Mouse (Mus musculus) limb, embryonic 11.5 days (tissue): ENCODE measurements around the gene Actg1. TPM values are rescaled to one million over a fixed set of nuclear protein-coding genes. Genes with fewer than 3 reads are reported as not detected.

ENCODE experiments used
- ATAC-seq: fragments of 200-750 bp; cut with Nextera tagmentation; 2 replicates; pipeline ENCODE4 v1.8.0; 2017; ENCODE audit warnings: low read depth; ENCODE audit not compliant: insufficient number of reproducible peaks, low FRiP score, low TSS enrichment
- DNase-seq: peaks from one replicate; pipeline ENCODE4 v3.0.0-alpha.2; 2015; ENCODE audit warnings: low spot score
- H3K27ac ChIP-seq: fragments of 300-500 bp; sonication (generic); replicated peaks from 2 replicates; pipeline ENCODE4 v1.5.1; 2014; ENCODE audit warnings: low read depth, mild to moderate bottlenecking, low read length
- H3K27me3 ChIP-seq: fragments of 300-500 bp; sonication (generic); 2 replicates; pipeline ENCODE4 v1.6.1; 2014; ENCODE audit warnings: mild to moderate bottlenecking, low read length, mixed read lengths; ENCODE audit not compliant: control insufficient read depth, insufficient read depth
- H3K36me3 ChIP-seq: fragments of 300-500 bp; sonication (generic); 2 replicates; pipeline ENCODE4 v1.6.1; 2014; ENCODE audit warnings: mild to moderate bottlenecking, low read length, moderate library complexity, mixed read lengths; ENCODE audit not compliant: control insufficient read depth, insufficient read depth
- H3K4me1 ChIP-seq: fragments of 300-500 bp; sonication (generic); 2 replicates; pipeline ENCODE4 v1.6.1; 2014; ENCODE audit warnings: low read length, mixed read lengths; ENCODE audit not compliant: control insufficient read depth, insufficient read depth
- H3K4me2 ChIP-seq: fragments of 300-500 bp; sonication (generic); 2 replicates; pipeline ENCODE4 v1.6.1; 2014; ENCODE audit warnings: low read depth, mild to moderate bottlenecking, moderate library complexity; ENCODE audit not compliant: severe bottlenecking
- H3K4me3 ChIP-seq: fragments of 300-500 bp; sonication (generic); 2 replicates; pipeline ENCODE4 v1.5.1; 2014; ENCODE audit warnings: low read depth, low read length
- H3K9ac ChIP-seq: fragments of 300-500 bp; sonication (generic); 2 replicates; pipeline ENCODE4 v1.6.1; 2014; ENCODE audit warnings: mild to moderate bottlenecking, low read length
- H3K9me3 ChIP-seq: fragments of 300-500 bp; sonication (generic); 2 replicates; pipeline ENCODE4 v1.6.1; 2016; ENCODE audit warnings: low read length; ENCODE audit not compliant: control insufficient read depth
- WGBS: fragments of 180-500 bp; shearing (Covaris S2); extraction: QIAGEN DNeasy Blood & Tissue Kit; methylation state at CpG from one replicate; pipeline ENCODE4 v1.1.7; 2014; 5-methylcytosine and 5-hydroxymethylcytosine counted together
- microRNA-seq: library from miRNA; unstranded; fragments of <30 nt; microRNA quantifications from one replicate; pipeline ENCODE4, GENCODE M21; 2016
- polyA plus RNA-seq: library from polyadenylated mRNA; unstranded; fragments of >200 nt; fragmentation: Nextera tagmentation; extraction: Ambion mirVana; gene quantifications from 2 replicates; pipeline ENCODE4 v1.2.1, GENCODE M21; 2014

Actg1 gene
- polyA plus RNA-seq, 1 experiment from 2014 or later, result 3,123 TPM

DNA sequence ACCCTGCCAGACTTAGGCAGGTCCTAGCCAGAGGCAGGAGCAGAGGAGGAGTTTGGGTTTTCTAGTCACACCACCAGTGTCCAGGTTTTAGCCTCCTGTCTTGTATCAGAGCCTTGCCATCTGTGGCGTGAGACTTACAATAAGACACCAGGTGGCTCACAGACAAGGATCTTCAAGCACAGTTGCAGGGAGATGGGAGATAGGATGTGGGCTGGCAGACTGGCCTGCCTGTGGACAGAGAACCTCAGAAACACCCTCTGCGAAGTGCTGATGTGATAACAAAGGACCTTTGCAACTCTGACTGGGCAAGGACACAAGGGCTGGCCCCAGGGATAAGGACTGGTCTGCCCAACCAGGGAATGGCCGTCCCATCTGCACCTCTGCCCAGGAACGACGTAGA lies 48.9 kb downstream of the Actg1 start:
- Histone ChIP-seq H3K9me3 (no peaks in the 10 kb centered on the region), H3K4me3 (no peak overlapping the region), H3K36me3 (no peaks in the 10 kb centered on the region), H3K4me2 (no peak overlapping the region), H3K9ac (0 out of 2 replicates have a peak overlapping the region, but pooled peaks have one; percentile 22), H3K27ac (no peak overlapping the region), H3K27me3 (no peaks in the 10 kb centered on the region), H3K4me1 (peaks cover 42% of the 10 kb centered on the region)
- ATAC-seq (no peak), DNase-seq (no peak)
- WGBS, result 73% methylated on average over 5 of the region's 5 CpGs

DNA sequence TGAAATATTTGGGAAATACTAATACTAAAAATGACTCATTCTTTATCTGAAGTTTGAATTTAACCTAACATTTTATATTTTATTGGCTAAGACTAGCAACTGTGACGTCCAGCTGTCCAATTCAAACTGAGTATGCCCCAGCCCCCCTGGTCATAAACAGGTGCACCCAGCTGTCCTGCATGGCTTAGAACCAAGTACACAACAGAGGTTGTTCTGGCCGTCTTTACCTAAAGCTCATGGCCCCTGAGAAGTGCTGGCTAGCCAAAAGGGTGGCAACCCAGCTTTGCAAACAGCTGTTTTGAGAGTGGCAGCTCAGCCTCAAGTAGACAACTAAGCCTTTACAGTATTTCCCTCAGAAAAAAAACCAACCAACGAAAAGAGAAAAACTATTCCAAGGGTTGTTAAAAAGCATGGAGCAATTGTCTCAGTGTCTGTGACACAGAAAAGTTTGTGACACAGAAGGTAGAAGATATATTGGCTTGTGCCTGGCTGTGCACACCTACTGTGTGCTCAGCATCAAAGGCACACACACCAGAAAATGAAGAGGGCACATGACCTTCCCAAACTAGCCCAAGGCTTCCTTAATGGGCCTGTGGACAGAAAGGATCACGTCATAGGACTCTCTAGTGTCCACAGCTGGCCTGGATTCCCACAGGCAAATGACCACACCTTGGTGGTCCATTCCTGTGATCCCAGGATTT lies 49.8 kb downstream of the Actg1 start:
- Histone ChIP-seq H3K9me3 (no peaks in the 10 kb centered on the region), H3K9ac (no peak overlapping the region), H3K4me2 (no peak overlapping the region), H3K27ac (no peak overlapping the region), H3K4me3 (no peak overlapping the region), H3K4me1 (peaks cover 35% of the 10 kb centered on the region), H3K27me3 (no peaks in the 10 kb centered on the region), H3K36me3 (no peaks in the 10 kb centered on the region)
- ATAC-seq, result no peak
- DNase-seq, result no peak
- 82% methylated on average over 4 of the region's 4 CpGs for WGBS

DNA sequence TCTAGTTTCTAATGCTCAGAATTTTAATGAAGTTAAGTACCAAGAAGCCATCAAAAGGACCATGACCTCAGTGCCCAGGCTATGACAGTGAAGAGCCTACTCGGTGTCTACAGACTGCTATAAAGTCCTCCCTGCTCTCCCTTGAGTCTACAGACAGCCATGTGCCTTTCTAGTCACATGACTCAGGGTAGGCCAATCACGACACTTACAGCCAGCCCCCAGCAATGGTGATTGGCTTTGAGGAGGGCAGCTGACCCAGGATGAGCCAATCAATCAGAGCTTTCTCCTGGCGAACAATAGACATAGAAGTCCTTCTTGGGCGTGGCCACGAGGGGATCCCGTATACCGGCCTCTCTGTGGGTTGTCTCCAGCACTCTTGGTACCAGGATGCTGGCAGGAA lies 50.6 kb downstream of the Actg1 start:
- no peaks in the 10 kb centered on the region for H3K27me3 ChIP-seq
- ATAC-seq (no peak), DNase-seq (no peak)
- H3K9ac ChIP-seq, result no peak overlapping the region
- no peaks in the 10 kb centered on the region for H3K36me3 ChIP-seq
- H3K4me1 ChIP-seq, result peaks cover 36% of the 10 kb centered on the region
- H3K9me3 ChIP-seq, result no peaks in the 10 kb centered on the region
- no peak overlapping the region for H3K4me2 ChIP-seq
- no peak overlapping the region for H3K27ac ChIP-seq
- WGBS, result 78% methylated on average over 7 of the region's 7 CpGs
- no peak overlapping the region for H3K4me3 ChIP-seq

DNA sequence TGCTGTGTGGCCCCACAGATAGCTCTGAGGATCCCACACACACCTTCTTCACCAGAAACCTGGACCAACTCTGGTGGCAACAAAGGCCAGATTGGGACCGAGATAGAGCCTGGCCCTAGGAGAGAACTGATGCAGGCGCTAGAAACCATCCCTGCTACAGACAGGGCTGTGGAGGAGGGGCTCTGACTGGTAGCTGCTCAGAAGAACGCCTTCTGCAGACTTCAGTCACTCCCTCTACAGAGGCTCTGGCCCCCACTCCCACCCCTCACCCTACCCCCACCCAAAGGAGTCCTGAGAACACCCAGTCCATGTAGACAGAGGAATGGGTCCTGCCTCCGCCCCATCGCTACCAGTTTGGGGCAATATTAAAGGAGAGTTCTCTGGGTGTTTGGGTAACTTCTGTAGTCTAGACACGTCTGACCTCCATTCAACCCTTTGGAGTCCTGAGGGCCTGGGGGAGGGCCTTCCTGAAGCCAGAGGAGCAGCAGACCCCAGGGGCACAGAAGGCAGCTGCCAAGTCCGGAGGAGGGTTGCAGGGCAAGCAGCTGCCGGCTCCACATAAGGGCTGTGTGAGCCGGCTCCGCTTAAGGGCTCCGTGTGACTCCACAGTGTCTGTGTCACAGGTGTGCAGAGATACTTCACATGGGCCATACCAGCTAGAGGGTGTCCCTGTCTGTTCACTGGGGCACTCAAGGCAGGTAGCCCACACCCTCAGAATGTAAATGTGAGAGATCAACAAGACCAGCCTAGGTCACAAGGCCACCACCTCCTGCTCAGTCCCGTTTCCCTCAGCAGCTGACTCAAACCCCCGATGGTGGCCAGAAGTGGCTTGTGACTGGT lies 51.8 kb downstream of the Actg1 start:
- no peaks in the 10 kb centered on the region for H3K36me3 ChIP-seq
- H3K9ac ChIP-seq, result peak overlapping the region; percentile 17; the same call in 1 of the 2 replicates
- no peaks in the 10 kb centered on the region for H3K9me3 ChIP-seq
- no peaks in the 10 kb centered on the region for H3K27me3 ChIP-seq
- peak overlapping the region; percentile 4; the same call in 1 of the 2 replicates for H3K4me2 ChIP-seq
- no peak overlapping the region for H3K4me3 ChIP-seq
- 38% methylated on average over 13 of the region's 13 CpGs for WGBS
- H3K27ac ChIP-seq, result peak overlapping the region; percentile 61
- H3K4me1 ChIP-seq, result peaks cover 34% of the 10 kb centered on the region
- DNase-seq, result peak; percentile 48
- ATAC-seq, result 0 out of 2 replicates have a peak, but pooled peaks have one; percentile 42

Small RNAs within 50 kb of the gene (microRNA-seq; reads per million reads assigned to microRNA genes)
- gene Gm23419, result not detected
- 4.6 reads per million, percentile 8 among the genes with 10 or more reads in this experiment for gene Mir6935

Other genes with a start within 250 kb of the Actg1 start
- 16.9 and 18.6 TPM in 2 replicates for gene Tepsin, start 249.8 kb downstream of the Actg1 start, polyA plus RNA-seq
- gene Ndufaf8, start 249.6 kb downstream of the Actg1 start, polyA plus RNA-seq, result 71.3 and 71.4 TPM in 2 replicates
- gene Slc38a10, start 197.2 kb downstream of the Actg1 start, polyA plus RNA-seq, result 46.1 and 53.2 TPM in 2 replicates
- 24.9 and 27.6 TPM in 2 replicates for gene Bahcc1, start 115.6 kb downstream of the Actg1 start, polyA plus RNA-seq
- gene Fscn2, start 13.0 kb upstream of the Actg1 start, polyA plus RNA-seq, result 0.21 and 0.47 TPM in 2 replicates
- 30.4 and 33.1 TPM in 2 replicates for gene Faap100, start 30.2 kb upstream of the Actg1 start, polyA plus RNA-seq
- gene Nploc4, start 89.2 kb upstream of the Actg1 start, polyA plus RNA-seq, result 47.1 and 51.1 TPM in 2 replicates
- not detected in 2 replicates for gene Tspan10, start 94.1 kb upstream of the Actg1 start, polyA plus RNA-seq
- 0.19 TPM in 1 of 2 replicates, not detected in the other for gene Pde6g, start 105.0 kb upstream of the Actg1 start, polyA plus RNA-seq
- 11.5 and 11.9 TPM in 2 replicates for gene Oxld1, start 109.5 kb upstream of the Actg1 start, polyA plus RNA-seq
- 32.6 and 36.4 TPM in 2 replicates for gene Ccdc137, start 109.6 kb upstream of the Actg1 start, polyA plus RNA-seq
- 56.6 and 58.3 TPM in 2 replicates for gene Arl16, start 119.1 kb upstream of the Actg1 start, polyA plus RNA-seq
- gene Mrpl12, start 136.1 kb upstream of the Actg1 start, polyA plus RNA-seq, result 166 and 177 TPM in 2 replicates
- 57.8 and 58.5 TPM in 2 replicates for gene Slc25a10, start 143.3 kb upstream of the Actg1 start, polyA plus RNA-seq
- 0.71 and 1.8 TPM in 2 replicates for gene Gcgr, start 182.2 kb upstream of the Actg1 start, polyA plus RNA-seq
- 234 and 252 TPM in 2 replicates for gene Mcrip1, start 201.2 kb upstream of the Actg1 start, polyA plus RNA-seq
- gene Ppp1r27, start 202.6 kb upstream of the Actg1 start, polyA plus RNA-seq, result 0.47 and 0.85 TPM in 2 replicates
- 640 and 656 TPM in 2 replicates for gene P4hb, start 224.7 kb upstream of the Actg1 start, polyA plus RNA-seq
- 593 and 597 TPM in 2 replicates for gene Arhgdia, start 233.1 kb upstream of the Actg1 start, polyA plus RNA-seq
- 810 and 850 TPM in 2 replicates for gene Alyref, start 249.8 kb upstream of the Actg1 start, polyA plus RNA-seq
- 214 and 223 TPM in 2 replicates for gene Anapc11, start 249.9 kb upstream of the Actg1 start, polyA plus RNA-seq